Mouse (Mus musculus): Measurements from ENCODE around the gene Ywhab. TPM values are rescaled to one million over a fixed set of nuclear protein-coding genes. Genes with fewer than 3 reads are reported as not detected.

Ywhab gene
- polyA plus RNA-seq, 1 experiment from 2014 or later: 130 TPM

GRCm38 (mm10) chr2:164009227-164009626 is 14.5 kb downstream of the Ywhab start:
- peaks cover 68% of the 10 kb centered on the region for H3K4me1 ChIP-seq (replicated peaks)
- DNase-seq (no peak), ATAC-seq (ENCODE audit: low read depth) (no peak)
- H3K4me2 ChIP-seq: no peak overlapping the region
- H3K27ac ChIP-seq: no peak overlapping the region
- H3K4me3 ChIP-seq (replicated peaks): no peak overlapping the region
- H3K27me3 ChIP-seq: no peaks in the 10 kb centered on the region
- peaks cover 36% of the 10 kb centered on the region for H3K36me3 ChIP-seq
- H3K9ac ChIP-seq: no peak overlapping the region
- no peaks in the 10 kb centered on the region for H3K9me3 ChIP-seq (replicated peaks)
- WGBS (ENCODE audit: insufficient replicate concordance): 65% methylated on average over 6 of the region's 6 CpGs

GRCm38 (mm10) chr2:164010496-164010895 is 15.7 kb downstream of the Ywhab start:
- WGBS (ENCODE audit: insufficient replicate concordance): 73% methylated on average over 5 of the region's 5 CpGs
- H3K27me3 ChIP-seq: no peaks in the 10 kb centered on the region
- DNase-seq (no peak), ATAC-seq (ENCODE audit: low read depth) (no peak)
- no peak overlapping the region for H3K4me2 ChIP-seq
- no peak overlapping the region for H3K4me3 ChIP-seq (replicated peaks)
- H3K9ac ChIP-seq: no peak overlapping the region
- peaks cover 57% of the 10 kb centered on the region for H3K4me1 ChIP-seq (replicated peaks)
- peaks cover 49% of the 10 kb centered on the region for H3K36me3 ChIP-seq
- no peak overlapping the region for H3K27ac ChIP-seq
- H3K9me3 ChIP-seq (replicated peaks): no peaks in the 10 kb centered on the region

- Histone ChIP-seq H3K9ac (no peak overlapping the region), H3K36me3 (peaks cover 53% of the 10 kb centered on the region), H3K27me3 (no peaks in the 10 kb centered on the region), H3K27ac (no peak overlapping the region), H3K9me3 (replicated peaks) (no peaks in the 10 kb centered on the region), H3K4me1 (replicated peaks) (peaks cover 52% of the 10 kb centered on the region), H3K4me2 (no peak overlapping the region), H3K4me3 (replicated peaks) (no peak overlapping the region)
- ATAC-seq (ENCODE audit: low read depth) (no peak), DNase-seq (no peak)
- 65% methylated on average over 3 of the region's 3 CpGs for WGBS (ENCODE audit: insufficient replicate concordance)
Measured at GRCm38 (mm10) chr2:164010944-164011343, 16.2 kb downstream of the Ywhab start.

- peaks cover 19% of the 10 kb centered on the region for H3K4me1 ChIP-seq (replicated peaks)
- no peak overlapping the region for H3K4me2 ChIP-seq
- H3K27ac ChIP-seq: no peak overlapping the region
- 89% methylated on average over 16 of the region's 16 CpGs for WGBS (ENCODE audit: insufficient replicate concordance)
- DNase-seq (no peak), ATAC-seq (ENCODE audit: low read depth) (no peak)
- no peaks in the 10 kb centered on the region for H3K27me3 ChIP-seq
- no peaks in the 10 kb centered on the region for H3K9me3 ChIP-seq (replicated peaks)
- H3K36me3 ChIP-seq: peaks cover 89% of the 10 kb centered on the region
- no peak overlapping the region for H3K4me3 ChIP-seq (replicated peaks)
- H3K9ac ChIP-seq: no peak overlapping the region
Measured at GRCm38 (mm10) chr2:164015304-164015703, 20.5 kb downstream of the Ywhab start.

- 0 out of 2 replicates have a peak, but pooled peaks have one; percentile 2 for ATAC-seq (ENCODE audit: low read depth)
- Histone ChIP-seq H3K4me2 (no peak overlapping the region), H3K27ac (no peak overlapping the region), H3K4me1 (replicated peaks) (0 out of 2 replicates have a peak, but pooled peaks cover 3% of the 10 kb centered on the region), H3K27me3 (no peaks in the 10 kb centered on the region), H3K36me3 (peaks cover 59% of the 10 kb centered on the region), H3K9ac (no peak overlapping the region), H3K4me3 (replicated peaks) (no peak overlapping the region), H3K9me3 (replicated peaks) (no peaks in the 10 kb centered on the region)
- WGBS (ENCODE audit: insufficient replicate concordance): 72% methylated on average over 3 of the region's 3 CpGs
- no peak for DNase-seq
Measured at GRCm38 (mm10) chr2:164018910-164019309, 24.1 kb downstream of the Ywhab start.

- 0 out of 2 replicates have a peak, but pooled peaks cover 3% of the 10 kb centered on the region for H3K4me1 ChIP-seq (replicated peaks)
- H3K27me3 ChIP-seq: no peaks in the 10 kb centered on the region
- no peak overlapping the region for H3K4me3 ChIP-seq (replicated peaks)
- DNase-seq: no peak
- no peak overlapping the region for H3K9ac ChIP-seq
- WGBS (ENCODE audit: insufficient replicate concordance): 66% methylated on average over 4 of the region's 4 CpGs
- ATAC-seq (ENCODE audit: low read depth): no peak
- H3K4me2 ChIP-seq: no peak overlapping the region
- H3K27ac ChIP-seq: no peak overlapping the region
- H3K9me3 ChIP-seq (replicated peaks): no peaks in the 10 kb centered on the region
- peaks cover 49% of the 10 kb centered on the region for H3K36me3 ChIP-seq
Measured at GRCm38 (mm10) chr2:164019943-164020342, 25.2 kb downstream of the Ywhab start.

- Histone ChIP-seq H3K9me3 (replicated peaks) (no peaks in the 10 kb centered on the region), H3K4me3 (replicated peaks) (no peak overlapping the region), H3K27ac (no peak overlapping the region), H3K9ac (no peak overlapping the region), H3K4me1 (replicated peaks) (0 out of 2 replicates have a peak, but pooled peaks cover 3% of the 10 kb centered on the region), H3K36me3 (peaks cover 27% of the 10 kb centered on the region), H3K27me3 (no peaks in the 10 kb centered on the region), H3K4me2 (no peak overlapping the region)
- no peak for DNase-seq
- no peak for ATAC-seq (ENCODE audit: low read depth)
- WGBS (ENCODE audit: insufficient replicate concordance): 24% methylated on average over 2 of the region's 2 CpGs
Measured at GRCm38 (mm10) chr2:164022104-164022503, 27.3 kb downstream of the Ywhab start.

GRCm38 (mm10) chr2:164025150-164025549 is 30.4 kb downstream of the Ywhab start, which contains the start of gene Pabpc1l:
Gene Pabpc1l (plus strand): TSS chr2:164025450.
- ATAC-seq (ENCODE audit: low read depth) (no peak), DNase-seq (no peak)
- Histone ChIP-seq H3K27me3 (no peaks in the 10 kb centered on the region), H3K4me2 (no peak within 1 kb of the TSS), H3K4me1 (replicated peaks) (0 out of 2 replicates have a peak, but pooled peaks cover 3% of the 10 kb centered on the region), H3K4me3 (replicated peaks) (no peak within 1 kb of the TSS), H3K9me3 (replicated peaks) (no peaks in the 10 kb centered on the region), H3K27ac (no peak within 1 kb of the TSS), H3K9ac (no peak within 1 kb of the TSS), H3K36me3 (no peaks in the 10 kb centered on the region)
- WGBS (ENCODE audit: insufficient replicate concordance): 69% methylated on average over 16 of the region's 16 CpGs

- Histone ChIP-seq H3K27me3 (no peaks in the 10 kb centered on the region), H3K4me3 (replicated peaks) (no peak overlapping the region), H3K9ac (no peak overlapping the region), H3K4me2 (no peak overlapping the region), H3K4me1 (replicated peaks) (no peaks in the 10 kb centered on the region), H3K9me3 (replicated peaks) (no peaks in the 10 kb centered on the region), H3K36me3 (no peaks in the 10 kb centered on the region), H3K27ac (no peak overlapping the region)
- ATAC-seq (ENCODE audit: low read depth) (no peak), DNase-seq (no peak)
- 56% methylated on average over 10 of the region's 10 CpGs for WGBS (ENCODE audit: insufficient replicate concordance)
Measured at GRCm38 (mm10) chr2:164031147-164031546, 36.4 kb downstream of the Ywhab start.

GRCm38 (mm10) chr2:164032973-164033372 is 38.2 kb downstream of the Ywhab start:
- no peak overlapping the region for H3K4me2 ChIP-seq
- 73% methylated on average over 3 of the region's 3 CpGs for WGBS (ENCODE audit: insufficient replicate concordance)
- ATAC-seq (ENCODE audit: low read depth): no peak
- no peaks in the 10 kb centered on the region for H3K27me3 ChIP-seq
- no peak for DNase-seq
- no peak overlapping the region for H3K4me3 ChIP-seq (replicated peaks)
- H3K9ac ChIP-seq: no peak overlapping the region
- H3K9me3 ChIP-seq (replicated peaks): no peaks in the 10 kb centered on the region
- no peaks in the 10 kb centered on the region; the same call in 1 of the 2 replicates for H3K4me1 ChIP-seq (replicated peaks)
- no peak overlapping the region for H3K27ac ChIP-seq
- H3K36me3 ChIP-seq: no peaks in the 10 kb centered on the region

- Histone ChIP-seq H3K27ac (no peak overlapping the region), H3K9ac (no peak overlapping the region), H3K4me3 (replicated peaks) (no peak overlapping the region), H3K4me2 (no peak overlapping the region), H3K36me3 (no peaks in the 10 kb centered on the region), H3K27me3 (no peaks in the 10 kb centered on the region), H3K4me1 (replicated peaks) (no peaks in the 10 kb centered on the region; the same call in 1 of the 2 replicates), H3K9me3 (replicated peaks) (no peaks in the 10 kb centered on the region)
- ATAC-seq (ENCODE audit: low read depth) (peak; percentile 68), DNase-seq (peak; percentile 7)
- 30% methylated on average over 10 of the region's 10 CpGs for WGBS (ENCODE audit: insufficient replicate concordance)
Measured at GRCm38 (mm10) chr2:164036520-164037019, 41.8 kb downstream of the Ywhab start.

GRCm38 (mm10) chr2:164038407-164039028 is 43.8 kb downstream of the Ywhab start:
- WGBS (ENCODE audit: insufficient replicate concordance): 67% methylated on average over 1 of the region's 1 CpGs
- no peak overlapping the region for H3K27ac ChIP-seq

More at GRCm38 (mm10) chr2:164038407-164039028, 43.8 kb downstream of the Ywhab start:
- no peak overlapping the region for H3K9ac ChIP-seq
- H3K4me1 ChIP-seq (replicated peaks): no peaks in the 10 kb centered on the region; the same call in 1 of the 2 replicates
- H3K4me2 ChIP-seq: no peak overlapping the region
- no peaks in the 10 kb centered on the region for H3K27me3 ChIP-seq
- ATAC-seq (ENCODE audit: low read depth): no peak
- DNase-seq: no peak
- no peaks in the 10 kb centered on the region for H3K36me3 ChIP-seq
- H3K9me3 ChIP-seq (replicated peaks): no peaks in the 10 kb centered on the region
- no peak overlapping the region for H3K4me3 ChIP-seq (replicated peaks)
